Comparison of ENCODE assay signal across 24 mouse cellular contexts in genomic region chr11:49081356-49081755, GRCm38 (mm10). TPM values are rescaled to one million over a fixed set of nuclear protein-coding genes. Genes with fewer than 3 reads are reported as not detected.
A peak's percentile ranks its signal among the peaks of the same experiment; 100 is the strongest.
DNase-seq lines count a peak whose midpoint lies in the region; ATAC-seq and TF ChIP-seq lines count a peak whose summit lies in the region.
"Had no signal": no experiment of that assay in that cellular context is flagged by ENCODE, and none has a peak within 500 bp of the region (broad histone marks: within the 10 kb centered on the region; RNA-seq: fewer than 3 reads in every experiment).

No protein-coding gene starts in this region.

- H3K79me2 ChIP-seq in heart, adult 2 months (replicated peaks; ENCODE audit: control insufficient read depth, insufficient read depth, low read length) = no peaks in the 10 kb centered on the region

- no peaks in the 10 kb centered on the region for H3K27me3 ChIP-seq in heart, adult 2 months (ENCODE audit: control insufficient read depth, insufficient read depth, low read length)
- no peaks in the 10 kb centered on the region for H3K27me3 ChIP-seq in lung, postnatal 0 days (replicated peaks; ENCODE audit: insufficient read depth, low read length)
- no peaks in the 10 kb centered on the region for H3K27me3 ChIP-seq in small intestine, adult 2 months (ENCODE audit: control insufficient read depth, insufficient read depth, low read length)
- H3K27me3 ChIP-seq in midbrain, embryonic 15.5 days (replicated peaks) = no peaks in the 10 kb centered on the region
- H3K27me3 ChIP-seq: heart, embryonic 13.5 days; intestine, embryonic 15.5 days; limb, embryonic 13.5 days; midbrain, embryonic 12.5 days; Patski had no signal

- no peak for TF ChIP-seq CTCF in heart, adult 2 months (IDR thresholded peaks at IDR 0.05)
- no peak for TF ChIP-seq CTCF in lung, postnatal 0 days (IDR thresholded peaks at IDR 0.05)
- TF ChIP-seq CTCF in small intestine, adult 2 months (IDR thresholded peaks at IDR 0.05; ENCODE audit: extremely low read depth, insufficient read length, insufficient replicate concordance, low read depth, low read length) = no peak

- no peaks in the 10 kb centered on the region for H3K9me3 ChIP-seq in lung, postnatal 0 days (ENCODE audit: low read length)
- H3K9me3 ChIP-seq in midbrain, embryonic 15.5 days = no peaks in the 10 kb centered on the region
- H3K9me3 ChIP-seq: embryonic facial prominence, embryonic 10.5 days; heart, embryonic 13.5 days; intestine, embryonic 15.5 days; limb, embryonic 13.5 days; midbrain, embryonic 12.5 days had no signal

- peaks cover 14% of the 10 kb centered on the region for H3K36me3 ChIP-seq in heart, adult 2 months (ENCODE audit: control insufficient read depth, insufficient read depth, low read length)
- no peaks in the 10 kb centered on the region for H3K36me3 ChIP-seq in lung, postnatal 0 days (ENCODE audit: insufficient read depth, low read length)
- H3K36me3 ChIP-seq in small intestine, adult 2 months (ENCODE audit: control insufficient read depth, insufficient read depth, low read length) = no peaks in the 10 kb centered on the region
- no peaks in the 10 kb centered on the region for H3K36me3 ChIP-seq in midbrain, embryonic 15.5 days (replicated peaks)
- H3K36me3 ChIP-seq: embryonic facial prominence, embryonic 10.5 days; heart, embryonic 13.5 days; intestine, embryonic 15.5 days; limb, embryonic 13.5 days; midbrain, embryonic 12.5 days had no signal

- no peak for TF ChIP-seq EP300 in heart, adult 2 months (IDR thresholded peaks at IDR 0.05; ENCODE audit: insufficient read depth, low read depth, low read length)
- TF ChIP-seq EP300 in lung, postnatal 0 days (IDR thresholded peaks at IDR 0.05) = 0 out of 2 replicates have a peak, but pooled peaks have one; percentile 13

- H3K4me1 ChIP-seq in heart, adult 2 months (ENCODE audit: control insufficient read depth, insufficient read depth, low read length) = peaks cover 25% of the 10 kb centered on the region
- no peaks in the 10 kb centered on the region; the same call in 1 of the 2 replicates for H3K4me1 ChIP-seq in lung, postnatal 0 days (ENCODE audit: insufficient read depth, low read depth, low read length)
- peaks cover 17% of the 10 kb centered on the region; the same call in 1 of the 2 replicates for H3K4me1 ChIP-seq in small intestine, adult 2 months (ENCODE audit: control insufficient read depth, insufficient read depth, insufficient read length, low read length)
- no peaks in the 10 kb centered on the region for H3K4me1 ChIP-seq in midbrain, embryonic 15.5 days
- H3K4me1 ChIP-seq: embryonic facial prominence, embryonic 10.5 days; heart, embryonic 13.5 days; intestine, embryonic 15.5 days; limb, embryonic 13.5 days; midbrain, embryonic 12.5 days had no signal

- H3K4me3 ChIP-seq in heart, adult 2 months = 0 out of 2 replicates have a peak overlapping the region, but pooled peaks have one; percentile 3
- no peak overlapping the region for H3K4me3 ChIP-seq in lung, postnatal 0 days (ENCODE audit: low read depth, low read length)
- no peak overlapping the region for H3K4me3 ChIP-seq in small intestine, adult 2 months (ENCODE audit: low read depth, low read length)
- H3K4me3 ChIP-seq in midbrain, embryonic 15.5 days = no peak overlapping the region
- H3K4me3 ChIP-seq: embryonic facial prominence, embryonic 10.5 days; heart, embryonic 13.5 days; intestine, embryonic 15.5 days; limb, embryonic 13.5 days; midbrain, embryonic 12.5 days had no signal

- intact Hi-C loops in heart, adult 2 months (cut with DNase I) = no loop called here
- intact Hi-C loops in heart, postnatal 14 days (cut with DNase I) = no loop called here

- H3K9ac ChIP-seq in heart, adult 2 months (ENCODE audit: low read depth, low read length) = peak overlapping the region; percentile 34
- H3K9ac ChIP-seq in lung, postnatal 0 days (replicated peaks; ENCODE audit: low read depth) = no peak overlapping the region
- H3K9ac ChIP-seq in midbrain, embryonic 15.5 days = no peak overlapping the region
- H3K9ac ChIP-seq: heart, embryonic 13.5 days; intestine, embryonic 15.5 days; limb, embryonic 13.5 days; midbrain, embryonic 12.5 days had no signal

- no peak overlapping the region for H3K4me2 ChIP-seq in lung, postnatal 0 days (replicated peaks; ENCODE audit: low read depth, low read length)
- H3K4me2 ChIP-seq in midbrain, embryonic 15.5 days = no peak overlapping the region
- H3K4me2 ChIP-seq: heart, embryonic 13.5 days; intestine, embryonic 15.5 days; limb, embryonic 13.5 days; midbrain, embryonic 12.5 days had no signal

- no peak for TF ChIP-seq POLR2A in heart, adult 2 months (IDR thresholded peaks at IDR 0.05; ENCODE audit: insufficient read depth, low read depth, low read length)
- no peak for TF ChIP-seq POLR2A in small intestine, adult 2 months (IDR thresholded peaks at IDR 0.05; ENCODE audit: low read depth, low read length)

- H3K27ac ChIP-seq in heart, adult 2 months = peak overlapping the region; percentile 72
- no peak overlapping the region for H3K27ac ChIP-seq in lung, postnatal 0 days (ENCODE audit: low read length)
- H3K27ac ChIP-seq in small intestine, adult 2 months (ENCODE audit: insufficient read depth, low read depth, low read length) = peak overlapping the region; percentile 35; the same call in 1 of the 2 replicates
- no peak overlapping the region for H3K27ac ChIP-seq in midbrain, embryonic 15.5 days
- H3K27ac ChIP-seq: embryonic facial prominence, embryonic 10.5 days; heart, embryonic 13.5 days; intestine, embryonic 15.5 days; limb, embryonic 13.5 days; midbrain, embryonic 12.5 days had no signal

- 44% methylated on average over 4 of the region's 4 CpGs for WGBS in heart, adult 2 months
- WGBS in lung, postnatal 0 days = 81% methylated on average over 4 of the region's 4 CpGs
- WGBS in small intestine, adult 2 months = 49% methylated on average over 4 of the region's 4 CpGs
- 88% methylated on average over 4 of the region's 4 CpGs for WGBS in midbrain, embryonic 15.5 days

- no peak for DNase-seq in heart, adult 2 months
- DNase-seq in heart, postnatal 14 days = no peak
- peak; percentile 38 for DNase-seq in lung, postnatal 0 days (ENCODE audit: low spot score)
- no peak for DNase-seq in lung, adult 18-20 months
- no peak for DNase-seq in urinary bladder, adult 2 months (ENCODE audit: low spot score)
- DNase-seq: cerebellum, adult 11 months; cerebellum, postnatal 36 days; gastrocnemius, postnatal 36 days; lung, postnatal 14 days had no signal

- no peak for ATAC-seq in lung, postnatal 0 days
- 0 out of 2 replicates have a peak, but pooled peaks have one; percentile 26 for ATAC-seq in erythroid progenitor cell, adult 5-6 weeks (replicated peaks; ENCODE audit: low FRiP score, poor library complexity, severe bottlenecking)
- ATAC-seq in midbrain, embryonic 15.5 days (replicated peaks) = no peak
- ATAC-seq: intestine, embryonic 15.5 days; Patski had no signal

RNA-seq across cellular contexts. Expression of gene Ifi47, which starts 5.0 kb away (rescaled TPM):
- total RNA-seq in heart, adult 2 months (2021) = 1 to 10 TPM; 2.5 to 3.3 TPM
- polyA plus RNA-seq in heart, adult 2 months (2012; rRNA removed) = 2.6 and 3.3 TPM in 2 replicates
- total RNA-seq in heart, postnatal 14 days (2021) = 1 to 10 TPM; 2.4 to 3.4 TPM
- 11.7 and 13.1 TPM in 2 replicates for polyA plus RNA-seq in lung, postnatal 0 days (2015; fragmentation: Nextera tagmentation; extraction: Ambion mirVana)
- total RNA-seq in erythroid progenitor cell, adult 5-6 weeks (2015; ENCODE audit: low replicate concordance) = 54.1 and 55.9 TPM in 2 replicates
- 17.2 and 18.8 TPM in 2 replicates for total RNA-seq in erythroid progenitor cell, adult 5-6 weeks (2017; ENCODE audit: low replicate concordance)
- polyA plus RNA-seq in small intestine, adult 2 months (2012; rRNA removed) = 2.7 and 8.7 TPM in 2 replicates
- polyA plus RNA-seq in urinary bladder, adult 2 months (2012; rRNA removed) = 16.0 and 23.9 TPM in 2 replicates
- polyA plus RNA-seq in midbrain, embryonic 15.5 days (2015; fragmentation: Nextera tagmentation; extraction: Ambion mirVana) = 0.35 and 0.56 TPM in 2 replicates

RNA-seq across cellular contexts. Expression of gene Tgtp2, which starts 17.4 kb away (rescaled TPM):
- 1 to 10 TPM; 1.2 to 6.9 TPM for total RNA-seq in heart, adult 2 months (2021)
- polyA plus RNA-seq in heart, adult 2 months (2012; rRNA removed) = 7.2 and 10.3 TPM in 2 replicates
- under 1 TPM; 0.14 to 0.46 TPM for total RNA-seq in heart, postnatal 14 days (2021)
- polyA plus RNA-seq in lung, postnatal 0 days (2015; fragmentation: Nextera tagmentation; extraction: Ambion mirVana) = 4.7 and 4.9 TPM in 2 replicates
- total RNA-seq in erythroid progenitor cell, adult 5-6 weeks (2015; ENCODE audit: low replicate concordance) = 10.5 and 29.3 TPM in 2 replicates
- 19.6 and 28.1 TPM in 2 replicates for total RNA-seq in erythroid progenitor cell, adult 5-6 weeks (2017; ENCODE audit: low replicate concordance)
- 0.72 and 1.8 TPM in 2 replicates for polyA plus RNA-seq in small intestine, adult 2 months (2012; rRNA removed)
- 17.4 and 36.5 TPM in 2 replicates for polyA plus RNA-seq in urinary bladder, adult 2 months (2012; rRNA removed)
- 0.68 TPM in 1 of 2 replicates, not detected in the other for polyA plus RNA-seq in midbrain, embryonic 15.5 days (2015; fragmentation: Nextera tagmentation; extraction: Ambion mirVana)
- total RNA-seq: layer of hippocampus, adult 18-20 months had no signal
- polyA plus RNA-seq: embryonic facial prominence, embryonic 10.5 days; limb, embryonic 13.5 days had no signal

RNA-seq across cellular contexts. Expression of gene 9930111J21Rik2, which starts 30.3 kb away (rescaled TPM):
- 1 to 10 TPM; 5.5 to 7.1 TPM for total RNA-seq in heart, adult 2 months (2021)
- 1.9 and 4.9 TPM in 2 replicates for polyA plus RNA-seq in heart, adult 2 months (2012; rRNA removed)
- total RNA-seq in heart, postnatal 14 days (2021) = 1 to 10 TPM; 5.2 to 6.6 TPM
- polyA plus RNA-seq in lung, postnatal 0 days (2015; fragmentation: Nextera tagmentation; extraction: Ambion mirVana) = 1.8 and 3.0 TPM in 2 replicates
- 19.1 and 19.3 TPM in 2 replicates for total RNA-seq in erythroid progenitor cell, adult 5-6 weeks (2015; ENCODE audit: low replicate concordance)
- total RNA-seq in erythroid progenitor cell, adult 5-6 weeks (2017; ENCODE audit: low replicate concordance) = 13.3 and 13.7 TPM in 2 replicates
- 0.48 and 0.85 TPM in 2 replicates for polyA plus RNA-seq in small intestine, adult 2 months (2012; rRNA removed)
- 5.9 and 7.8 TPM in 2 replicates for polyA plus RNA-seq in urinary bladder, adult 2 months (2012; rRNA removed)
- 0.37 and 0.38 TPM in 2 replicates for polyA plus RNA-seq in midbrain, embryonic 15.5 days (2015; fragmentation: Nextera tagmentation; extraction: Ambion mirVana)

RNA-seq across cellular contexts. Expression of gene Olfr1396, which starts 33.3 kb away (rescaled TPM):
- 1 to 10 TPM in 1 of 2 experiments, under 1 TPM in 1; 0.97 to 1.4 TPM for total RNA-seq in heart, adult 2 months (2021)
- polyA plus RNA-seq in heart, adult 2 months (2012; rRNA removed) = 4.4 and 9.7 TPM in 2 replicates
- 1 to 10 TPM; 1.2 to 1.4 TPM for total RNA-seq in heart, postnatal 14 days (2021)
- polyA plus RNA-seq in lung, postnatal 0 days (2015; fragmentation: Nextera tagmentation; extraction: Ambion mirVana) = not detected in 2 replicates
- not detected in 2 replicates for total RNA-seq in erythroid progenitor cell, adult 5-6 weeks (2015; ENCODE audit: low replicate concordance)
- not detected in 2 replicates for total RNA-seq in erythroid progenitor cell, adult 5-6 weeks (2017; ENCODE audit: low replicate concordance)
- polyA plus RNA-seq in small intestine, adult 2 months (2012; rRNA removed) = 0.13 TPM in 1 of 2 replicates, not detected in the other
- 0.06 and 0.14 TPM in 2 replicates for polyA plus RNA-seq in urinary bladder, adult 2 months (2012; rRNA removed)
- 0.11 TPM in 1 of 2 replicates, not detected in the other for polyA plus RNA-seq in midbrain, embryonic 15.5 days (2015; fragmentation: Nextera tagmentation; extraction: Ambion mirVana)
- total RNA-seq: gastrocnemius, postnatal 36 days; hematopoietic stem cell, adult 5-6 weeks; layer of hippocampus, adult 18-20 months; left cerebral cortex, adult 8-10 months had no signal
- polyA plus RNA-seq: C2C12; embryonic facial prominence, embryonic 10.5 days; frontal cortex, adult 2 months; heart, embryonic 13.5 days; intestine, embryonic 15.5 days; midbrain, embryonic 12.5 days; Patski; testis, adult 2 months had no signal

Comparison
In these comparisons a context has a peak if more than half of its experiments do, and no peak if none do; other contexts are left out.
1. H3K27ac ChIP-seq: peak in heart, adult 2 months (single experiment) and small intestine, adult 2 months (single experiment); none in lung, postnatal 0 days (single experiment) and midbrain, embryonic 15.5 days (single experiment).